Mouse (Mus musculus) spleen, adult 2 months (tissue): ENCODE measurements around the gene Atraid. TPM values are rescaled to one million over a fixed set of nuclear protein-coding genes. Genes with fewer than 3 reads are reported as not detected.
A peak's percentile ranks its signal among the peaks of the same experiment; 100 is the strongest.

ENCODE experiments used
- DNase-seq, 2 experiments: peaks; one replicate each; pipeline versions ENCODE4 v3.0.0 to v3.0.0-alpha.2; 2012 to 2021; ENCODE audit warnings: low spot score in 2 of 2, low read depth in 1 of 2
- H3K27ac ChIP-seq: fragments of 200-500 bp; 2 replicates; pipeline ENCODE4 v1.5.1; 2012; ENCODE audit warnings: low read length, inconsistent platforms; ENCODE audit not compliant: insufficient read depth
- H3K27me3 ChIP-seq: fragments of 200-500 bp; 2 replicates; pipeline ENCODE4 v1.6.1; 2012; ENCODE audit warnings: mild to moderate bottlenecking, moderate library complexity, low read length, inconsistent platforms; ENCODE audit not compliant: control insufficient read depth, insufficient read depth
- H3K36me3 ChIP-seq: fragments of 200-500 bp; 2 replicates; pipeline ENCODE4 v1.6.1; 2012; ENCODE audit warnings: mild to moderate bottlenecking, low read length, inconsistent platforms; ENCODE audit not compliant: control insufficient read depth, insufficient read depth
- H3K4me1 ChIP-seq: fragments of 200-500 bp; 2 replicates; pipeline ENCODE4 v1.6.1; 2011; ENCODE audit warnings: inconsistent platforms; ENCODE audit not compliant: control insufficient read depth, insufficient read depth, insufficient read length
- H3K4me3 ChIP-seq: fragments of 200-500 bp; 2 replicates; pipeline ENCODE4 v1.5.1; 2011; ENCODE audit warnings: mild to moderate bottlenecking, inconsistent platforms; ENCODE audit not compliant: insufficient read depth, insufficient read length; ENCODE audit errors: extremely low read depth
- CTCF ChIP-seq: fragments of 200-500 bp; IDR thresholded peaks from 2 replicates; pipeline ENCODE4 v1.5.1; 2011; ENCODE audit warnings: mild to moderate bottlenecking, inconsistent platforms; ENCODE audit not compliant: insufficient read depth, insufficient read length, insufficient replicate concordance; ENCODE audit errors: extremely low read depth
- POLR2A ChIP-seq: fragments of 200-500 bp; IDR thresholded peaks from 2 replicates; pipeline ENCODE4 v1.6.1; 2011; ENCODE audit warnings: low read depth, low read length, inconsistent platforms
- WGBS: fragments of 180-500 bp; shearing (Covaris S2); methylation state at CpG from one replicate; pipeline ENCODE4 v1.1.7; 2018; 5-methylcytosine and 5-hydroxymethylcytosine counted together
- polyA plus RNA-seq: library from polyadenylated mRNA; depleted of rRNA; stranded (reverse); fragments of >200 nt; gene quantifications from 2 replicates; pipeline ENCODE4 v1.2.3, GENCODE M21; 2012

The Atraid gene
- polyA plus RNA-seq, 1 experiment, result 53.5 TPM

- no peaks in the 10 kb centered on the region; the same call in 1 of the 2 replicates for H3K4me1 ChIP-seq
- 90% methylated on average over 13 of the region's 13 CpGs for WGBS
- DNase-seq, result peak in 1 of 2 experiments; percentile 2
- no peak overlapping the region for H3K27ac ChIP-seq
- H3K36me3 ChIP-seq, result peaks cover 54% of the 10 kb centered on the region
- TF ChIP-seq CTCF (no peak), POLR2A (no peak)
- no peak overlapping the region for H3K4me3 ChIP-seq
- no peaks in the 10 kb centered on the region for H3K27me3 ChIP-seq
Measured at GRCm38 (mm10) chr5:31076346-31076745, 28.2 kb downstream of the Atraid start.

GRCm38 (mm10) chr5:31080059-31080794, 32.1 kb downstream of the Atraid start:
- Histone ChIP-seq H3K27ac (no peak overlapping the region), H3K36me3 (peaks cover 20% of the 10 kb centered on the region), H3K27me3 (no peaks in the 10 kb centered on the region), H3K4me3 (no peak overlapping the region), H3K4me1 (peaks cover 7% of the 10 kb centered on the region; the same call in 1 of the 2 replicates)
- no peak for DNase-seq
- 83% methylated on average over 13 of the region's 13 CpGs for WGBS
- TF ChIP-seq POLR2A, result no peak
- no peak for TF ChIP-seq CTCF

GRCm38 (mm10) chr5:31080795-31081164, 32.7 kb downstream of the Atraid start:
- Histone ChIP-seq H3K27me3 (no peaks in the 10 kb centered on the region), H3K27ac (no peak overlapping the region), H3K4me1 (peaks cover 7% of the 10 kb centered on the region; the same call in 1 of the 2 replicates), H3K4me3 (no peak overlapping the region), H3K36me3 (peaks cover 15% of the 10 kb centered on the region)
- TF ChIP-seq POLR2A, result no peak
- WGBS, result 76% methylated on average over 3 of the region's 3 CpGs
- peak in 1 of 2 experiments; percentile 2 for DNase-seq

- 89% methylated on average over 3 of the region's 3 CpGs for whole genome bisulfite sequencing
- TF ChIP-seq CTCF (peak; percentile 56; the same call in 1 of the 2 replicates), POLR2A (no peak)
- Histone ChIP-seq H3K36me3 (peaks cover 9% of the 10 kb centered on the region), H3K27ac (no peak overlapping the region), H3K27me3 (no peaks in the 10 kb centered on the region), H3K4me1 (peaks cover 7% of the 10 kb centered on the region; the same call in 1 of the 2 replicates), H3K4me3 (no peak overlapping the region)
- peak in 1 of 2 experiments; percentile 46 for DNase-seq
Measured at GRCm38 (mm10) chr5:31081386-31081785, 33.3 kb downstream of the Atraid start.

DNA sequence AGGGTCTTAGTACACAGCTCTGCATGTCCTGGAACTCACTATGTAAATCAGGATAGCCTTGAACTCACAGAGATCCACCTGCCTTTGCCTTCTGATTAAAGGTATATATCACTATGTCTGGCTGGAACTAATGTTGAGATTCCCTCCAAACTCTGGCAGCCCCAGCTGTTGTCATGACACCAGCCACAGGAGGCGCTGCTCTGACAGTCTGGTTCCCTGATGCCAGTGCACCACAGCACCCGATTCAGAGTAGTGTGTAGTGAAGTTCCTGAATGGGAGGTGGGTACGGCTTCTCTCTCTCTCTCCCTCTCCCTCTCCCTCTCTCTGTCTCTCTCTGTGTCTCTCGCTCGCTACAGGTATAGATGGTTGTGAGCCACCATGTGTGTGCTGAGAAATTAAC, 34.2 kb downstream of the Atraid start:
- peak in 1 of 2 experiments; percentile 75 for DNase-seq
- no peak overlapping the region for H3K27ac ChIP-seq
- TF ChIP-seq POLR2A (no peak), CTCF (peak; percentile 68; the same call in 1 of the 2 replicates)
- H3K4me1 ChIP-seq, result peaks cover 7% of the 10 kb centered on the region; the same call in 1 of the 2 replicates
- H3K36me3 ChIP-seq, result peaks cover 3% of the 10 kb centered on the region
- no peaks in the 10 kb centered on the region for H3K27me3 ChIP-seq
- no peak overlapping the region for H3K4me3 ChIP-seq
- whole genome bisulfite sequencing, result 23% methylated on average over 5 of the region's 5 CpGs

DNA sequence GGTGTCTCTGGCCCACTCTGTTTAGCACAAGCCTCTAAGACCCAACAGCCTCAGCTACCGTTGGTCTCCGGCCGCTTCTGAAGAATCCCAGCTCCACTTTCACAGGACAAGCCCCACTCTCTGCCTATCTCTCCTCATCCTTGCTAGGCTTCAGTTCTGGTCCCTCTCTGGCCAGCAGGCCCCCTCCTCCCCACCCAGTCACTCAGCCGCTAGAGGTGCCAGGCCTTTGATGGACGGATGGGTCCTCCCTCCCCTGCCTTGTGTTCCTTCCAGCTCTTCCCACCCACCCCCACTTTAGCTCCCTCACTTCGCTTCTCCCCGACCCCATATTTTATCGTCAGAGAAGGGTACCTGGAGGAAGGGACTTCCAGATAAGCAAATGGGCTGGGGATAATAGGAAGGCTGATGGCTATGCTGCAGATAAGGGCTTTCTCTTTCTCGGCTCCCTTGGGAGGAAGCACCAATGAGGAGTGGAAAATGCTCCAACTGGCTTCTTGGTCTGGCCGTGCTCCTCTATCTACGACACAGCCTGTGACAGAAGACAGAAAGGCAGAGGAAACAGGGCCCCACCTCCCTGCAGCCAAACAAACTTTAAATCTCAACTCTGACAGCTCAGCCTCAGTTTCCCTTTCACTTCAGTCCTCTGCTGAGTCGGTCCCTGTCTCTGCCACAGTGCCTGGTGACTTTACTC, 35.0 kb downstream of the Atraid start:
- DNase-seq, result peak in 1 of 2 experiments; percentile 23
- Histone ChIP-seq H3K36me3 (no peaks in the 10 kb centered on the region), H3K27me3 (no peaks in the 10 kb centered on the region), H3K4me3 (no peak overlapping the region), H3K4me1 (peaks cover 7% of the 10 kb centered on the region; the same call in 1 of the 2 replicates), H3K27ac (no peak overlapping the region)
- TF ChIP-seq CTCF (no peak), POLR2A (no peak)
- 32% methylated on average over 12 of the region's 12 CpGs for WGBS

- Histone ChIP-seq H3K36me3 (no peaks in the 10 kb centered on the region), H3K4me1 (peaks cover 7% of the 10 kb centered on the region; the same call in 1 of the 2 replicates), H3K27me3 (no peaks in the 10 kb centered on the region), H3K27ac (no peak overlapping the region), H3K4me3 (no peak overlapping the region)
- DNase-seq, result peak in 1 of 2 experiments; percentile 46
- TF ChIP-seq POLR2A, result no peak
- TF ChIP-seq CTCF, result no peak
- WGBS, result 32% methylated on average over 8 of the region's 8 CpGs
Measured at GRCm38 (mm10) chr5:31083949-31084348, 35.8 kb downstream of the Atraid start.
